Mouse (Mus musculus): Measurements from ENCODE around the gene Kif6. TPM values are rescaled to one million over a fixed set of nuclear protein-coding genes. Genes with fewer than 3 reads are reported as not detected.

The Kif6 gene
- polyA plus RNA-seq, 1 experiment from 2014 or later: 2.4 TPM

DNA sequence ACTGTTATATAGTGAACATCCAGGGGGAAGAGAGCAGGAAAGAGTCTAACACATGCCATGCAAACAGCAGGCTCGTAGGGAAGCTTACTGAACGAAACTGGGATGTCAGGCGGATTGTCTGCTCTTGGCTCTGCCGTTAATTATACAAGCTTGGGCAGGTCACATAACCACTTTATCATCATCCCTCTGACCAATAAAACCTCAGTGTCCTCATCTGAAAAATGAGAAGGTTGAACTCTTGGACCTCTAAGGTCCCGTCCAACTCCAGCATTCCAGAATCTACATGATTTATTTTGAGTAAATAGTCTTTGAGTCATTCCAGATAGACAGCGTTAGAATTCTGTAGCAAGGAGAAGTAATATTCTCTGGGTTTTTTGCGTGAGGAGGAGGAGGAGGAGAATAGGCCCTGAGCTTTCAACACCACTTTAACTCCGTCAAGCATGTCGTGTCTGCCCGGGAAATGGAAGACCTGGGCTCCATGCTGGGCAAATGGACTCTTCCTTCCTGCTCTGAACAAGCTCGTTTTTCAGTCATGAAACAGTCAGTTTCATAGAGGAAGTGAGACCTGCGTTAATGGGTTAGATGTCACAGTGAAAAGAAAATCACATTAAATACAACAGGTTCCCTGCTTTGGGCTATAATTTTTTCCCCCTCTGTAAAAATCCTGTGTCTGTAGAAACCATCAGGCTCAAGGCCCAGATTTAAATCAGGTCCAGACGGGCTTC, 162.3 kb downstream of the Kif6 start:
- Histone ChIP-seq H3K9me3 (no peaks in the 10 kb centered on the region), H3K4me2 (replicated peaks) (no peak overlapping the region), H3K4me3 (replicated peaks) (no peak overlapping the region), H3K9ac (replicated peaks) (no peak overlapping the region), H3K27me3 (no peaks in the 10 kb centered on the region), H3K36me3 (no peaks in the 10 kb centered on the region), H3K4me1 (replicated peaks) (no peaks in the 10 kb centered on the region), H3K27ac (no peak overlapping the region)
- ATAC-seq: no peak
- WGBS: 86% methylated on average over 13 of the region's 13 CpGs

DNA sequence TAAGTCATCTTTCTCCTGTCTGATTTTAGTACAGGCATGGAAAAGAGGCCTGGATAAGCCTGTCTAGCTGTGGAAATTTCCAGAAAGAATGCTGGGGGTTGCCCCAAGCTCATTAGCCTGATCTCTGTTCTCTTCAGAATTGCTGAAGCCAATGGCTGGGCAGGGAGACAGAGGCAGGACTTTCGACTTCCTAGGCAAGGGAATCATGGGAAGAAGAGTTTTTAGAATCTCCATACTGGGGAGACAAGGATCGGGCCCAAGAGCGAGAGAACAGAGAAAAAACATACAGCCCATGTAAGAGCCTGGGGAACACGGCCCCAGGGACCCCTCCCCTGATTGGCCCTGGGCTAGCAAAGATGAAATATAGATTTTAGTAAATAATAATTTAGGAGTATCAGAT, 164.1 kb downstream of the Kif6 start:
- Histone ChIP-seq H3K4me2 (replicated peaks) (no peak overlapping the region), H3K27ac (no peak overlapping the region), H3K27me3 (no peaks in the 10 kb centered on the region), H3K4me3 (replicated peaks) (no peak overlapping the region), H3K9ac (replicated peaks) (no peak overlapping the region), H3K36me3 (no peaks in the 10 kb centered on the region), H3K9me3 (no peaks in the 10 kb centered on the region), H3K4me1 (replicated peaks) (no peaks in the 10 kb centered on the region)
- no peak for ATAC-seq
- 88% methylated on average over 4 of the region's 4 CpGs for WGBS

DNA sequence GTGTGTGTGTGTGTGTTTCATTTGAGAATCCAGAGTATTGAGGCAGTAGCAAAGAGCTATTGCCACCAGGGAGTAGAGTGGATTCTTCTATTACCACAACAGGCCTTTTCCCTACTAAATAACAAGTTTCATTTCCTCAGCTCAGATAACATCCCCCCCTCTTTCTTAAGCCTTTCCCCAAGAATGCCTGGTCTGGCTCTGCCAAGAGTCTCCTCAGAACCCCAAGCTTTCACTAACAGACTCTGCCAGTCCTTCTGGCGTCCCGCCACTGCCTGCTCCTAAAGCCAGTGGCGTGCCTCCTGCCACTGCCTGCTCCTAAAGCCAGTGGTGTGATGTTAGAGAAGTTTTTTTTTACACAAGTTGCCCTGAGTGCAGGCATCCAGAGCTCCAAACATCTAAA, 164.6 kb downstream of the Kif6 start:
- Histone ChIP-seq H3K27ac (no peak overlapping the region), H3K27me3 (no peaks in the 10 kb centered on the region), H3K9me3 (no peaks in the 10 kb centered on the region), H3K4me3 (replicated peaks) (no peak overlapping the region), H3K36me3 (no peaks in the 10 kb centered on the region), H3K9ac (replicated peaks) (no peak overlapping the region), H3K4me2 (replicated peaks) (no peak overlapping the region), H3K4me1 (replicated peaks) (no peaks in the 10 kb centered on the region)
- ATAC-seq: no peak
- WGBS: 80% methylated on average over 3 of the region's 3 CpGs

DNA sequence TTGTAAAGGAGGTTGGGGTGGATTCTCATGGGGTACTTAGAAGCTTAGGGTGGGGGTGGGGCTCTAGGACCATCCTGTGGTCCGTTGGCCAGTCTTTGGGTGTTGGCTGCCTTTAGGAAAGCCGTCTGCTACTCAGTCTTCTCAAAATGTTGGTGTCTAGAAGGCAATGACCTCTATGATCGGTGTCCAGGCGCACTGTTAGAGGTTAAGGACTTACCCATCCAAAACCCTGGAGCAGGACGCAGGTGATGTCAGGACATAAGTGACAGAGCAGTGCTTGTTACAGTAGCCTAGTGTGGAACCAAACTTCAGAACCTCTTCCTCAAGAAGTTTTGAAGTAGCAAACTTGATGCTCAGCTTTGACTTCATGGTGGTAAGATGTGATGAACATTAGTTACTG, 170.9 kb downstream of the Kif6 start:
- ATAC-seq: no peak
- H3K4me2 ChIP-seq (replicated peaks): no peak overlapping the region
- peaks cover 6% of the 10 kb centered on the region; the same call in 1 of the 2 replicates for H3K4me1 ChIP-seq (replicated peaks)
- no peak overlapping the region for H3K27ac ChIP-seq
- whole genome bisulfite sequencing: 91% methylated on average over 5 of the region's 5 CpGs
- H3K9ac ChIP-seq (replicated peaks): no peak overlapping the region
- H3K27me3 ChIP-seq: no peaks in the 10 kb centered on the region
- H3K36me3 ChIP-seq: no peaks in the 10 kb centered on the region
- H3K9me3 ChIP-seq: no peaks in the 10 kb centered on the region
- no peak overlapping the region for H3K4me3 ChIP-seq (replicated peaks)

DNA sequence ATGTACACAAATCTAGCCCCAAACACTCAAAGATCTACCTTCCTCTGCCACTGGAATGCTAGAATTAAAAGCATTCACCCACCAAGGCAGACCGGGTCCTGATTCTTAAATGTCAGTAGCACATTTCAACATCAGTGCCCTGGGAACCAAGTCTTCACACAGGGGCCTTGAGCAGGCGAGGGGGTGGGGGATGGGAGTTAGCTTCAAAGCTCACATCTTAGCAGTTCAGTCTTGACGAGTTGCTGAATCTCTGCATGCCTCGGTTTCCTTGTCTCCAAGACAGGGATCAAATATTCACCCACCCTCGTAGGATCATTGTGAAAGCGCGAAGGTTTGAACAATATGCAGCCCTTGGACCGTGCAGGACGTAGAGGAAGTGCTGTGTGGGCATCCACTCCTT, 172.4 kb downstream of the Kif6 start:
- H3K4me2 ChIP-seq (replicated peaks): no peak overlapping the region
- H3K4me1 ChIP-seq (replicated peaks): peaks cover 6% of the 10 kb centered on the region; the same call in 1 of the 2 replicates
- H3K4me3 ChIP-seq (replicated peaks): no peak overlapping the region
- H3K27me3 ChIP-seq: no peaks in the 10 kb centered on the region
- no peaks in the 10 kb centered on the region for H3K9me3 ChIP-seq
- WGBS: 53% methylated on average over 9 of the region's 9 CpGs
- H3K27ac ChIP-seq: no peak overlapping the region
- no peak for ATAC-seq
- H3K36me3 ChIP-seq: no peaks in the 10 kb centered on the region
- no peak overlapping the region for H3K9ac ChIP-seq (replicated peaks)

DNA sequence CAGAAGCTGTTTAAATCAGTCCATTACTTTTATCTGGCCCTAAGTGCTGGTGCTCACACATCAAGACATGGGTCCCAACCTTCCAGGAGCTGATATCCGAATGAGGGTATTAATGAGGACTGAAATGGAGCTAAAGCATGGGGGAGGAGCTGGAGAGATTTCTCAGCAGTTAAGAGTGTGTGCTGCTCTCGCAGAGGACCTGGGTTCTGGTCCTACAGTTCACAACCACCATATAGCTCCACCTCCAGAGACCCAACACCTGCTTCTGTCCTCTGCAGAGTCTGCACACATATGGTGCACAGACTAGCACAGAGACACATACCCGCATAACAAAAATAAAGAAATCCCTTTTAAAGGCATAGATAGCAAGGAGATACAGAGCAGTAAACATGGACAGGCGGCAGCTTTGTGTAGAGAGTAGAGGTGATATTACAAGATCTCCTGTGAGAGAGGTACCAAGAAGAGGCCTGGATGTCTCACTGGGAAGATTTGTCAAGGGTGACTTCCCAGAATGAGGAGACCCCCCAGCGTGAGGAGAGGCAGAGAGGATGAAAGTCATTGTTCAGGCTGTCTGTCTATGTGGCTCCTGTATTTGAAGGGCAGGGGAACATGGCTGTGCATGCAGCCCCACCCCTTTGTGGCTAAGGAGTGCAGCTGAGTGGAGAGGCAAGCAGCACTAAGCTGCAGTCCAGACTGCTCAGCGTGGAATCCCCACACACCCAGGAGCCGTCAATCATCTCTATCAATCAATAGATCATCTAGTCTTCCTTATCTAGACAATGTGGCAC, 173.4 kb downstream of the Kif6 start:
- 55% methylated on average over 7 of the region's 7 CpGs for WGBS
- Histone ChIP-seq H3K4me3 (replicated peaks) (no peak overlapping the region), H3K9me3 (no peaks in the 10 kb centered on the region), H3K27ac (no peak overlapping the region), H3K27me3 (no peaks in the 10 kb centered on the region), H3K4me2 (replicated peaks) (no peak overlapping the region), H3K36me3 (no peaks in the 10 kb centered on the region), H3K4me1 (replicated peaks) (peaks cover 6% of the 10 kb centered on the region; the same call in 1 of the 2 replicates), H3K9ac (replicated peaks) (no peak overlapping the region)
- peak; percentile 60 for ATAC-seq

DNA sequence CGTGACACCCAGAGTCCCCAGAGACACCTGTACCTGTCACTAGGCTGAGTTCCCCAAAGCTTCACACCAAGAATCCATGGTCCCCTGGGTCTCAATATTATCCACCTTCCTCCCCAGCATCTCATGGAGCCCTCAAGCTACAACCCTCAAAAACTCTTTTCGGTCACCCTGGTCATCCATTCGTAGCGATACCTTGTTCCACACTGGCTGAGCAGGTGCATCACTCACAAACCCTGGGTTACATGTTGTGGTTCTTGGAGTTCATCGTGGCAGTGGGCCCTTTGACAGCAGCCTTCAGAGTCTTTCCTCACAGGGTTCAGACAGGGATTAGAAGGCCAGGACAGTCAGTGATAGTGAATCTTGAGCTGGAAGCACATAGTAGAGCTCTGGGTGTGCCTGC, 176.6 kb downstream of the Kif6 start:
- 99% methylated on average over 5 of the region's 5 CpGs for WGBS
- Histone ChIP-seq H3K9ac (replicated peaks) (no peak overlapping the region), H3K4me3 (replicated peaks) (no peak overlapping the region), H3K4me2 (replicated peaks) (no peak overlapping the region), H3K27me3 (no peaks in the 10 kb centered on the region), H3K27ac (no peak overlapping the region), H3K9me3 (no peaks in the 10 kb centered on the region), H3K4me1 (replicated peaks) (peaks cover 6% of the 10 kb centered on the region; the same call in 1 of the 2 replicates), H3K36me3 (no peaks in the 10 kb centered on the region)
- ATAC-seq: no peak

DNA sequence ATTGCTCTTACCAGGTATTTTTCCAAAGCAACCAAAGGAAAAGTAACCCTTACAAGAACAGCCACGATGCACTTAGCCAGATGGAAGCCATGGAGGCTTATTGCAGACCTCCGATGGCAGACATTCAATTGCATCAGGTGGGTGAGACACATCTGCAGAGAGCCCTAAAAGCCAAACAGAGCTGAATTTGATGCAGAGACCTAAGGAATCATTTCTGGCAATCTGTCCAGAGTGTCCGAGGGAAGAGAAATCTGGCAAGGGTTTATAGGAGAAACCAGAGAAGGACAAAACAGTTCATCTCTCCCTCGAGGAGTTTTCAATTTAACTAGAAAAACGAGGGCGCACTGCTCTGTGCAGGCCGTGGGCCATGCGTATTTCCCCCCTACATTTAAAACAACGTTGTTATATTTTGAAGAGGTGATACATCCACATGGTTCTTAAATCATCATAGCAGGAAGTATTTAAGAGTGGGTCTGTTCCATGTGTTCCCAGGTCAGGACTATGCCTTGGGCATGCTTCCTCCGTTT, 177.3 kb downstream of the Kif6 start:
- Histone ChIP-seq H3K4me3 (replicated peaks) (no peak overlapping the region), H3K9me3 (no peaks in the 10 kb centered on the region), H3K27me3 (no peaks in the 10 kb centered on the region), H3K4me2 (replicated peaks) (no peak overlapping the region), H3K4me1 (replicated peaks) (peaks cover 6% of the 10 kb centered on the region; the same call in 1 of the 2 replicates), H3K9ac (replicated peaks) (no peak overlapping the region), H3K36me3 (no peaks in the 10 kb centered on the region), H3K27ac (no peak overlapping the region)
- ATAC-seq: no peak
- WGBS: 89% methylated on average over 10 of the region's 10 CpGs

DNA sequence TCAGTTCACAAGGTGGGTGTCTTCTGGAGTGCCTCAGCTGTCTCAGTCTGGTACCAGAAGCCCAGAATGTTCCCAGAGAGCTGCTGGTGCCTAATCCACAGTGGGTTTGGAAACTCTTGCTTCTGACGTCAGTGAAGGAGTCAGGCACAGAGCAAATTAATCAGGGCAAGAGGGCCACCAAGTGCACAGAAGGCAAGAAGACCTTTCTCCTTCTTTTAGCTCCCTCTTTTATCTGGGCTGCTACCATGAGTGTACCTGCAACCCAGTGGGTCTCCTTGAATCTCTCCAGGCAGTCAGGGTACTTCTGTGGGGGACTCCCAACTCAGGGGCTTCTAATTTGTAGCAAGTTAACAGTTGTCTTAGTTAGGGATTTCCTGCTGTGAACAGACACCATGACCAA, 178.0 kb downstream of the Kif6 start:
- Histone ChIP-seq H3K9me3 (no peaks in the 10 kb centered on the region), H3K36me3 (no peaks in the 10 kb centered on the region), H3K4me1 (replicated peaks) (peaks cover 6% of the 10 kb centered on the region; the same call in 1 of the 2 replicates), H3K9ac (replicated peaks) (no peak overlapping the region), H3K27ac (no peak overlapping the region), H3K27me3 (no peaks in the 10 kb centered on the region), H3K4me2 (replicated peaks) (no peak overlapping the region), H3K4me3 (replicated peaks) (no peak overlapping the region)
- 91% methylated on average over 1 of the region's 1 CpGs for WGBS
- ATAC-seq: no peak

DNA sequence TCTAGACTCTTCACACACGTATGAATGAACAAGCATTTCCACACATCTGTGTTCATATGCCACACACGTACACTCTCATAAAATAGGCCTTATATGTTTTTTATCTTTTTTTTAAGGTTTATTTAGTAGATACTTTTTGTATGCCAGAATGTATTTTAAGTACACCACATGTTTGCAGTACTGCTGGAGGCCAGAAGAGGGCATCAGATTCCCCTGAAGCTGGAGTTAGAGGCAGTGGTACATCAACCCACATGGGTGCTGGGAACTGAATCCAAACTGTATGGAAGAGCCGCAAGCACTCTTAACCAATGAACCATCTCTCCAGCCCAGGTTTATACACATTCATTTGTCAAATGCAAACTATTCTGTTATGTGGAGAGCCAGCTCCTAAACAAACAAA, 179.0 kb downstream of the Kif6 start:
- Histone ChIP-seq H3K4me2 (replicated peaks) (no peak overlapping the region), H3K9me3 (no peaks in the 10 kb centered on the region), H3K36me3 (no peaks in the 10 kb centered on the region), H3K27me3 (no peaks in the 10 kb centered on the region), H3K4me1 (replicated peaks) (no peaks in the 10 kb centered on the region), H3K9ac (replicated peaks) (no peak overlapping the region), H3K4me3 (replicated peaks) (no peak overlapping the region), H3K27ac (no peak overlapping the region)
- ATAC-seq: no peak
- WGBS: 95% methylated on average over 3 of the region's 3 CpGs

DNA sequence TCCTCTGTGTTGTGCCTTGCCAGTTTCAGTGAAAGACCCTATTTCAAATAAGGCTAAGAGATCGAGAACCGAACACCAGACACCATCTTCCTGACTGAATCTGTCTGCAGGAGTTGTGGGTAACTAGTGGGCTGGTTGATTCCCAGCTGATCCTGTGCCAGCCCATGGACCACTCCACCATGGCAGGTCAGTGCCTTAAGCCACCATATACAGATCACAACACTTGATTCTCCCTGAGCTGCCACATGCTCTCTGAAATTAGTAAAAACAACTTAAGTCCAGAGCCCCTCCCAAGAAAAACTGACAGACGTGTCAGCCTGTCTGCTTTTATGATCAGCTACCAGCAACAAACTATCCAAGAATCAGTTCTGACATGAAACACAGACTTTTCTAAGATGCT, 180.3 kb downstream of the Kif6 start:
- Histone ChIP-seq H3K4me3 (replicated peaks) (no peak overlapping the region), H3K36me3 (no peaks in the 10 kb centered on the region), H3K4me1 (replicated peaks) (no peaks in the 10 kb centered on the region), H3K27ac (no peak overlapping the region), H3K9me3 (no peaks in the 10 kb centered on the region), H3K9ac (replicated peaks) (no peak overlapping the region), H3K27me3 (no peaks in the 10 kb centered on the region), H3K4me2 (replicated peaks) (no peak overlapping the region)
- 89% methylated on average over 3 of the region's 3 CpGs for WGBS
- ATAC-seq: no peak

DNA sequence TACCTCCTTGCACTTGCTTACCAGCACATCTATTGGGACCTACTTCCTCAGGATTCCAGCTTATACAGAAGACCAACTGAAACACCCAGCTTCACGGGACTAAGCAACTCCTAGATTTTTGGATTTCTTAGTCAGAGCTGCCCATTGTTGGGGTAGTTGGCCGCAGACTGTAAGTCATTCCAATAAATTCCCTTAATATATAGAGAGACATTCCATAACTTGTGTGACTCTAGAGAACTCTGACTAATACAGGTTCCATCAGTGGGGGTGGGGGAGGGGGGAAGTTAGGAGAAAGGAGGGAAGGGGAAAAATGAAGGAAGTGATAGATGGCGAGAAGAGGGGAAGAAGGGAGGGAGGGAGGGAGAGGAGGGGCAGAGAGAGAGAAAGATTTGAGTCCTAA, 181.2 kb downstream of the Kif6 start:
- Histone ChIP-seq H3K36me3 (no peaks in the 10 kb centered on the region), H3K9me3 (no peaks in the 10 kb centered on the region), H3K27me3 (no peaks in the 10 kb centered on the region), H3K9ac (replicated peaks) (no peak overlapping the region), H3K4me3 (replicated peaks) (no peak overlapping the region), H3K27ac (no peak overlapping the region), H3K4me2 (replicated peaks) (no peak overlapping the region), H3K4me1 (replicated peaks) (no peaks in the 10 kb centered on the region)
- 90% methylated on average over 3 of the region's 3 CpGs for WGBS
- no peak for ATAC-seq

Measured in midbrain, embryonic 13.5 days (tissue).